Mouse (Mus musculus): ENCODE measurements at regions not wholly inside any gene's neighbourhood (a gene's known extent, or its start where the extent isn't known, plus 50 kb on each side); places are given as distances from the start of the nearest gene placed in this dataset.

GRCm38 (mm10) chr1:153601928-153602631, 50.7 kb upstream of the Rgs8 start:
- peak; percentile 42 for ATAC-seq (replicated peaks; ENCODE audit: low read depth, poor library complexity, severe bottlenecking)

- ATAC-seq (replicated peaks; ENCODE audit: low read depth, poor library complexity, severe bottlenecking), result peak; percentile 87
Measured at GRCm38 (mm10) chr1:153602632-153602965, 50.2 kb upstream of the Rgs8 start.

Data from common myeloid progenitor, adult 5-6 weeks (primary cell).